Mouse (Mus musculus) heart, postnatal 0 days (tissue): ENCODE measurements around the gene Ube2j2. TPM values are rescaled to one million over a fixed set of nuclear protein-coding genes. Genes with fewer than 3 reads are reported as not detected.

Source experiments
- ATAC-seq: fragments of 200-750 bp; cut with Nextera tagmentation; 2 replicates; pipeline ENCODE4 v1.8.0; 2017; ENCODE audit warnings: low read depth, moderate number of reproducible peaks, moderate library complexity; ENCODE audit not compliant: insufficient read depth
- DNase-seq: peaks from one replicate; pipeline ENCODE4 v3.0.0-alpha.2; 2016; ENCODE audit warnings: low spot score
- H3K27ac ChIP-seq: fragments of 300-500 bp; sonication (generic); 2 replicates; pipeline ENCODE4 v1.5.1; 2014; ENCODE audit warnings: low read depth, mild to moderate bottlenecking
- H3K27me3 ChIP-seq: fragments of 300-500 bp; sonication (generic); 2 replicates; pipeline ENCODE4 v1.6.1; 2014; ENCODE audit warnings: low read length, mixed read lengths; ENCODE audit not compliant: control insufficient read depth, insufficient read depth
- H3K36me3 ChIP-seq: fragments of 300-500 bp; sonication (generic); replicated peaks from 2 replicates; pipeline ENCODE4 v1.6.1; 2014; ENCODE audit warnings: low read length, mixed read lengths; ENCODE audit not compliant: control insufficient read depth, insufficient read depth
- H3K4me1 ChIP-seq: fragments of 300-500 bp; sonication (generic); 2 replicates; pipeline ENCODE4 v1.6.1; 2014; ENCODE audit warnings: antibody characterized with exemption; ENCODE audit not compliant: control insufficient read depth, insufficient read depth
- H3K4me2 ChIP-seq: fragments of 300-500 bp; sonication (generic); 2 replicates; pipeline ENCODE4 v1.6.1; 2014; ENCODE audit warnings: low read depth, mild to moderate bottlenecking, low read length, moderate library complexity
- H3K4me3 ChIP-seq: fragments of 300-500 bp; sonication (generic); 2 replicates; pipeline ENCODE4 v1.5.1; 2014; ENCODE audit warnings: low read depth, low read length
- H3K9ac ChIP-seq: fragments of 300-500 bp; sonication (generic); replicated peaks from 2 replicates; pipeline ENCODE4 v1.6.1; 2014; ENCODE audit warnings: low read depth, low read length, mixed read lengths
- H3K9me3 ChIP-seq: fragments of 300-500 bp; sonication (generic); replicated peaks from 2 replicates; pipeline ENCODE4 v1.6.1; 2016; ENCODE audit warnings: low read length; ENCODE audit not compliant: control insufficient read depth
- CTCF ChIP-seq: IDR thresholded peaks from 2 replicates; pipeline ENCODE4 v1.5.1; 2016; ENCODE audit warnings: antibody characterized with exemption, control low read depth, low read depth
- EP300 ChIP-seq: IDR thresholded peaks from 2 replicates; pipeline ENCODE4 v1.6.1; 2016; ENCODE audit warnings: antibody characterized with exemption, low read depth
- WGBS: fragments of 180-500 bp; shearing (Covaris S2); extraction: QIAGEN DNeasy Blood & Tissue Kit; methylation state at CpG from one replicate; pipeline ENCODE4 v1.1.7; 2014; 5-methylcytosine and 5-hydroxymethylcytosine counted together
- polyA plus RNA-seq: library from polyadenylated mRNA; unstranded; fragments of >200 nt; fragmentation: Nextera tagmentation; extraction: Ambion mirVana; gene quantifications from 2 replicates; pipeline ENCODE4 v1.2.1, GENCODE M21; 2015
- total RNA-seq: library from RNA; depleted of rRNA; stranded (reverse); fragments of >200 nt; gene quantifications from 2 replicates; pipeline ENCODE4 v1.2.3, GENCODE M21; 2014; ENCODE audit warnings: low replicate concordance

Ube2j2 gene
- total and polyA plus RNA-seq, 2 experiments from 2014 or later, result 46.4 to 66.9 TPM

- no peak overlapping the region for H3K9ac ChIP-seq
- H3K9me3 ChIP-seq, result no peaks in the 10 kb centered on the region
- DNase-seq, result no peak
- H3K36me3 ChIP-seq, result peaks cover 44% of the 10 kb centered on the region
- no peak overlapping the region for H3K27ac ChIP-seq
- WGBS, result 82% methylated on average over 13 of the region's 13 CpGs
- no peak for ATAC-seq
- no peak overlapping the region for H3K4me2 ChIP-seq
- no peak overlapping the region for H3K4me3 ChIP-seq
- H3K4me1 ChIP-seq, result peaks cover 12% of the 10 kb centered on the region; the same call in 1 of the 2 replicates
- TF ChIP-seq CTCF (no peak), EP300 (no peak)
- H3K27me3 ChIP-seq, result no peaks in the 10 kb centered on the region
These were observed 38.0 kb upstream of the Ube2j2 start for GRCm38 (mm10) chr4:155905634-155906033.

GRCm38 (mm10) chr4:155906125-155906524 lies 37.5 kb upstream of the Ube2j2 start:
- no peak for ATAC-seq
- Histone ChIP-seq H3K9me3 (no peaks in the 10 kb centered on the region), H3K27ac (no peak overlapping the region), H3K36me3 (peaks cover 44% of the 10 kb centered on the region), H3K4me3 (no peak overlapping the region), H3K27me3 (no peaks in the 10 kb centered on the region), H3K4me1 (peaks cover 8% of the 10 kb centered on the region; the same call in 1 of the 2 replicates), H3K4me2 (no peak overlapping the region), H3K9ac (no peak overlapping the region)
- WGBS, result 78% methylated on average over 9 of the region's 9 CpGs
- TF ChIP-seq CTCF (no peak), EP300 (no peak)
- no peak for DNase-seq

GRCm38 (mm10) chr4:155907003-155907402 lies 36.6 kb upstream of the Ube2j2 start:
- Histone ChIP-seq H3K27me3 (no peaks in the 10 kb centered on the region), H3K4me1 (no peaks in the 10 kb centered on the region), H3K36me3 (peaks cover 40% of the 10 kb centered on the region), H3K27ac (no peak overlapping the region), H3K9ac (no peak overlapping the region), H3K4me3 (no peak overlapping the region), H3K9me3 (no peaks in the 10 kb centered on the region), H3K4me2 (no peak overlapping the region)
- DNase-seq, result no peak
- no peak for TF ChIP-seq CTCF
- no peak for TF ChIP-seq EP300
- WGBS, result 74% methylated on average over 11 of the region's 11 CpGs
- ATAC-seq, result no peak

DNA sequence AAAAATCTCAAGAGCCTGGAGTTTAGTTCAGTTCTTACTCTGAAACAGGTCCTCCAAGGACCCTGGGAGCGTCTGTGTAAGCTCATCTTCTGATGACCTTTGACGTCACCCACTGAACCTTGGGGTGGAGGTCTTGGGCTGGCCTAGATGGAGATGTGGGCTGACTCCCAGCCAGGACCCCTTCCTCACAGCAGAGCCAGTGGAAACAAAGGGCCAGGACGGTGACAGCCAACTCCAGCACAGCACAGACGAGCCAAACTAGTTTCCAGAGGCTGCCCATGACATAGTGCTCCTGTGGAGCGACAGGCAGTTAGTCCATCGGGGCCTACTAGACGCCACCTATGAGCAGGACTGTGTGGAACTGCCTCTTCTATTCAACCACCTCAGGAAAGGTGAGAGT lies 35.4 kb upstream of the Ube2j2 start:
- no peaks in the 10 kb centered on the region for H3K4me1 ChIP-seq
- TF ChIP-seq EP300 (no peak), CTCF (no peak)
- H3K9ac ChIP-seq, result no peak overlapping the region
- no peaks in the 10 kb centered on the region for H3K27me3 ChIP-seq
- no peaks in the 10 kb centered on the region for H3K9me3 ChIP-seq
- peaks cover 27% of the 10 kb centered on the region for H3K36me3 ChIP-seq
- ATAC-seq, result no peak
- H3K4me3 ChIP-seq, result no peak overlapping the region
- WGBS, result 68% methylated on average over 7 of the region's 7 CpGs
- H3K4me2 ChIP-seq, result no peak overlapping the region
- H3K27ac ChIP-seq, result no peak overlapping the region
- DNase-seq, result no peak

- no peaks in the 10 kb centered on the region for H3K4me1 ChIP-seq
- no peak for DNase-seq
- no peaks in the 10 kb centered on the region for H3K9me3 ChIP-seq
- no peaks in the 10 kb centered on the region for H3K27me3 ChIP-seq
- TF ChIP-seq EP300 (no peak), CTCF (no peak)
- ATAC-seq, result no peak
- H3K4me3 ChIP-seq, result no peak overlapping the region
- no peak overlapping the region for H3K9ac ChIP-seq
- H3K4me2 ChIP-seq, result no peak overlapping the region
- no peak overlapping the region for H3K27ac ChIP-seq
- WGBS, result 88% methylated on average over 4 of the region's 4 CpGs
- H3K36me3 ChIP-seq, result peaks cover 23% of the 10 kb centered on the region
These were observed 34.9 kb upstream of the Ube2j2 start for GRCm38 (mm10) chr4:155908751-155909150.

DNA sequence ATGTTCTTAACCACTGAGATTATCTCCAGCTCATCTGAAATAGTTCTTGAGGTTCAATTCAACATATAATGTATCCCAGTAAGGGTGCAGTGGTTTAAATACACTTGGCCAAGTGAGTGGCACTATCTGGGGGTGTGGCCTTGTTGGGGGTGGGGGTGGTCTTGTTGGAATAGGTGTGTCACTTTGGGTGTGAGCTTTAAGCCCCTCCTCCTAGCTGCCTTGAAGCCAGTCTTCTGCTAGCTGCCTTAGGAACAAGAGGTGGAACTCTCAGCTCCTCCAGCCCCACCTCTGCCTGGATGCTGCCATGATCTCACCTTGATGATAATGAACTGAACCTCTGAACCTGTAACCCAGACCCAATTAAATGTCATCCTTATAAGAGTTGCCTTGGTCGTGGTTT lies 11.6 kb upstream of the Ube2j2 start:
- no peak for DNase-seq
- ATAC-seq, result no peak
- H3K4me2 ChIP-seq, result no peak overlapping the region
- H3K9me3 ChIP-seq, result no peaks in the 10 kb centered on the region
- no peaks in the 10 kb centered on the region for H3K36me3 ChIP-seq
- 69% methylated on average over 1 of the region's 1 CpGs for WGBS
- no peak overlapping the region for H3K27ac ChIP-seq
- no peak overlapping the region for H3K9ac ChIP-seq
- TF ChIP-seq EP300, result no peak
- no peak for TF ChIP-seq CTCF
- no peaks in the 10 kb centered on the region for H3K27me3 ChIP-seq
- H3K4me3 ChIP-seq, result no peak overlapping the region
- H3K4me1 ChIP-seq, result no peaks in the 10 kb centered on the region
